Mouse (Mus musculus) embryonic fibroblast, embryonic 13.5 days (primary cell): ENCODE data around the gene Aptx.

Experiments used
- CTCF ChIP-seq: IDR thresholded peaks from 2 replicates; pipeline ENCODE4 v1.5.1; 2011; ENCODE audit warnings: mild to moderate bottlenecking, control low read depth, low read length, moderate library complexity, borderline replicate concordance; ENCODE audit not compliant: insufficient read depth
- POLR2A ChIP-seq: IDR thresholded peaks from 2 replicates; pipeline ENCODE4 v1.6.1; 2011; ENCODE audit warnings: low read depth, mild to moderate bottlenecking, control low read depth, low read length, moderate library complexity

GRCm38 (mm10) chr4:40722687-40723460, 19.9 kb upstream of the Aptx start:
- no peak; the same call in none of the 2 replicates for TF ChIP-seq POLR2A
- no peak for TF ChIP-seq CTCF
